In the genomic region with DNA sequence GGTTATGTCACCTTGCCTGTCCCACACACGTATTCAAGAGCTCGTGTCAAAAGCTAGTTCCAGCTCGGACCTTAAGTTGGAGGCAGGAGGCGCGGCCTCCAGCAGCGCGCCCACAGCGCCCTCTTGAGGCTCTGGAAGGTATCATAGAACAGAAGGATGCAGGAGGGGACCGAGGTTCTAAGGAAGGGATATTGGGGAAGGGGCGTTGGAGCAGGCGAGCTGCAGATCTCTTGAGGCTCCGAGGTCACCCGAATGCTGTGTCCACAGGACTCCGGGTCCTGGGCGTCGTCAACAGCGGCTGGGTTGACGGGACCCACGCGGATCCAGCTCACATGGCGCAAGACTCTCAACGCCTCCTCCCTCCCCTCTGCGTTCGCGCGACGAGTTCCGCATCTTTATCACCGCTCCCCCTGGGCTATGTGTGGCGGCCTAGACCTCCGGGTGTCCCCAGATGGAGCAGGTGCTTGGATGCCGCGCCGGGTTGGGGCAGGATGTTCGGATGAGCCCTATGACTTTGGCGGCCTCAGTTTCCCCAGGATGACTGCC, we compare ENCODE assay signal across 8 mouse cellular contexts. TPM values are rescaled to one million over a fixed set of nuclear protein-coding genes. Genes with fewer than 3 reads are reported as not detected.
DNase-seq lines count a peak whose midpoint lies in the region; ATAC-seq and TF ChIP-seq lines count a peak whose summit lies in the region.

No protein-coding gene starts in this region.

- H3K9me3 ChIP-seq in limb, embryonic 12.5 days, result no peaks in the 10 kb centered on the region
- H3K9me3 ChIP-seq in midbrain, embryonic 14.5 days (ENCODE audit: control insufficient read depth, low read length), result no peaks in the 10 kb centered on the region

- intact Hi-C loops in heart, postnatal 25 days (cut with DNase I), result loop anchor here (1.0 to 5.0 kb wide), 3 partner anchors 8 to 148 kb away; no protein-coding TSS in a partner anchor
- intact Hi-C loops in gastrocnemius, postnatal 36 days (cut with DNase I), result no loop called here

- H3K4me1 ChIP-seq in cortical plate, adult 2 months (ENCODE audit: control insufficient read depth, insufficient read depth, low read length), result no peaks in the 10 kb centered on the region
- H3K4me1 ChIP-seq in limb, embryonic 12.5 days (replicated peaks), result peaks cover 15% of the 10 kb centered on the region
- H3K4me1 ChIP-seq in midbrain, embryonic 14.5 days (ENCODE audit: control insufficient read depth, insufficient read depth, low read length), result 0 out of 2 replicates have a peak, but pooled peaks cover 3% of the 10 kb centered on the region

- DNase-seq in heart, adult 11 months, result peak; percentile 95
- DNase-seq in heart, postnatal 25 days (ENCODE audit: low spot score), result no peak
- peak; percentile 31 to 41 for DNase-seq in gastrocnemius, postnatal 36 days
- peak; percentile 57 for DNase-seq in kidney, adult 11 months
- DNase-seq in midbrain, embryonic 14.5 days, result peak; percentile 88
- peak; percentile 44 to 76 for DNase-seq in spleen, postnatal 10 days (ENCODE audit: low spot score in 2 of 2)

- peak overlapping the region; percentile 45 for H3K4me3 ChIP-seq in cortical plate, adult 2 months (ENCODE audit: insufficient read depth, low read length)
- peak overlapping the region; percentile 49 for H3K4me3 ChIP-seq in limb, embryonic 12.5 days (replicated peaks)
- H3K4me3 ChIP-seq in midbrain, embryonic 14.5 days (replicated peaks; ENCODE audit: low read depth, low read length), result peak overlapping the region; percentile 53

- peak; percentile 18; the same call in 1 of the 2 replicates for ATAC-seq in limb, embryonic 12.5 days (ENCODE audit: insufficient number of reproducible peaks, insufficient read depth, low FRiP score, low TSS enrichment, low read depth)
- ATAC-seq in midbrain, embryonic 14.5 days (ENCODE audit: low FRiP score, low TSS enrichment), result peak; percentile 69

- no peaks in the 10 kb centered on the region for H3K36me3 ChIP-seq in limb, embryonic 12.5 days
- H3K36me3 ChIP-seq in midbrain, embryonic 14.5 days (ENCODE audit: control insufficient read depth, insufficient read depth, low read length), result no peaks in the 10 kb centered on the region

- no peak for TF ChIP-seq POLR2A in cortical plate, adult 2 months (IDR thresholded peaks at IDR 0.05; ENCODE audit: extremely low read depth, insufficient read depth, low read length)

- peak; percentile 74 for TF ChIP-seq CTCF in cortical plate, adult 2 months (IDR thresholded peaks at IDR 0.05; ENCODE audit: extremely low read depth, insufficient read depth, low read length)

- WGBS in limb, embryonic 12.5 days, result 0% methylated on average over 35 of the region's 36 CpGs
- WGBS in midbrain, embryonic 14.5 days, result under 1% methylated on average over 36 of the region's 36 CpGs

- H3K9ac ChIP-seq in limb, embryonic 12.5 days (replicated peaks), result peak overlapping the region; percentile 54
- H3K9ac ChIP-seq in midbrain, embryonic 14.5 days (replicated peaks; ENCODE audit: low read length), result peak overlapping the region; percentile 56

- H3K27me3 ChIP-seq in limb, embryonic 12.5 days, result peaks cover 16% of the 10 kb centered on the region
- H3K27me3 ChIP-seq in midbrain, embryonic 14.5 days (ENCODE audit: control insufficient read depth, insufficient read depth, low read length), result no peaks in the 10 kb centered on the region

- H3K27ac ChIP-seq in cortical plate, adult 2 months (ENCODE audit: insufficient read depth, low read length), result no peak overlapping the region
- no peak overlapping the region for H3K27ac ChIP-seq in limb, embryonic 12.5 days
- H3K27ac ChIP-seq in midbrain, embryonic 14.5 days (replicated peaks; ENCODE audit: low read depth, low read length), result no peak overlapping the region

- peak overlapping the region; percentile 97 for H3K4me2 ChIP-seq in limb, embryonic 12.5 days
- H3K4me2 ChIP-seq in midbrain, embryonic 14.5 days (ENCODE audit: low read length), result peak overlapping the region; percentile 98

RNA-seq across cellular contexts. Expression of gene Grid1, which starts 50.8 kb away (rescaled TPM):
- not detected for total RNA-seq in heart, postnatal 25 days (2021)
- polyA plus RNA-seq in cortical plate, adult 2 months (2012; rRNA removed), result 22.3 and 22.7 TPM in 2 replicates
- not detected for total RNA-seq in gastrocnemius, postnatal 36 days (2021)
- polyA plus RNA-seq in limb, embryonic 12.5 days (2016; fragmentation: Nextera tagmentation; extraction: Ambion mirVana), result 0.24 and 1.00 TPM in 2 replicates
- 4.9 and 5.1 TPM in 2 replicates for polyA plus RNA-seq in midbrain, embryonic 14.5 days (2014; fragmentation: Nextera tagmentation; extraction: Ambion mirVana)
